Mouse (Mus musculus) heart, adult 2 months (tissue): ENCODE results near the gene Pak6. TPM values are rescaled to one million over a fixed set of nuclear protein-coding genes. Genes with fewer than 3 reads are reported as not detected.

Experiments
- DNase-seq, 2 experiments: peaks; one replicate each; pipeline ENCODE4 v3.0.0; 2021
- H3K27ac ChIP-seq: fragments of 200-600 bp; 2 replicates; pipeline ENCODE4 v1.8.1; 2022
- H3K27me3 ChIP-seq: fragments of 200-500 bp; 2 replicates; pipeline ENCODE4 v1.6.1; 2012; ENCODE audit warnings: mild to moderate bottlenecking, low read length, inconsistent platforms, mixed read lengths; ENCODE audit not compliant: control insufficient read depth, insufficient read depth
- H3K36me3 ChIP-seq: fragments of 200-500 bp; 2 replicates; pipeline ENCODE4 v1.6.1; 2012; ENCODE audit warnings: low read length, inconsistent platforms; ENCODE audit not compliant: control insufficient read depth, insufficient read depth
- H3K4me1 ChIP-seq: fragments of 200-500 bp; 2 replicates; pipeline ENCODE4 v1.6.1; 2011; ENCODE audit warnings: low read length; ENCODE audit not compliant: control insufficient read depth, insufficient read depth
- H3K4me3 ChIP-seq: fragments of 200-600 bp; 2 replicates; pipeline ENCODE4 v1.8.1; 2022
- H3K79me2 ChIP-seq: fragments of 200-500 bp; replicated peaks from 2 replicates; pipeline ENCODE4 v1.6.1; 2012; ENCODE audit warnings: mild to moderate bottlenecking, inconsistent platforms, low read length, moderate library complexity, mixed read lengths; ENCODE audit not compliant: control insufficient read depth, insufficient read depth
- H3K9ac ChIP-seq: fragments of 200-500 bp; 2 replicates; pipeline ENCODE4 v1.6.1; 2012; ENCODE audit warnings: low read depth, mild to moderate bottlenecking, control low read depth, inconsistent platforms, low read length, mixed read lengths
- CTCF ChIP-seq: fragments of 200-600 bp; IDR thresholded peaks from 2 replicates; pipeline ENCODE4 v1.8.1; 2022; ENCODE audit warnings: antibody characterized with exemption, mild to moderate bottlenecking, moderate library complexity
- EP300 ChIP-seq: fragments of 200-500 bp; IDR thresholded peaks from 2 replicates; pipeline ENCODE4 v1.6.1; 2011; ENCODE audit warnings: low read depth, low read length, control low read depth; ENCODE audit not compliant: insufficient read depth
- POLR2A ChIP-seq: fragments of 200-500 bp; IDR thresholded peaks from 2 replicates; pipeline ENCODE4 v1.6.1; 2011; ENCODE audit warnings: mild to moderate bottlenecking, low read depth, low read length, control low read depth; ENCODE audit not compliant: insufficient read depth
- WGBS: fragments of 180-500 bp; shearing (Covaris S2); methylation state at CpG from one replicate; pipeline ENCODE4 v1.1.7; 2018; 5-methylcytosine and 5-hydroxymethylcytosine counted together
- intact Hi-C: fragments of 180-260 bp; cut with DNase I; formaldehyde crosslinking; loops from one replicate; pipeline ENCODE4 v1.15.1; 2025
- polyA plus RNA-seq: library from polyadenylated mRNA; depleted of rRNA; stranded (reverse); fragments of >200 nt; gene quantifications from 2 replicates; pipeline ENCODE4 v1.2.3, GENCODE M21; 2012
- total RNA-seq, 2 experiments: library from RNA; stranded (reverse); gene quantifications; 2 replicates each; pipeline ENCODE4 v1.2.3; 2021

The Pak6 gene
- total and polyA plus RNA-seq, 3 experiments: 6.1 to 11.1 (median 8.1) TPM

DNA sequence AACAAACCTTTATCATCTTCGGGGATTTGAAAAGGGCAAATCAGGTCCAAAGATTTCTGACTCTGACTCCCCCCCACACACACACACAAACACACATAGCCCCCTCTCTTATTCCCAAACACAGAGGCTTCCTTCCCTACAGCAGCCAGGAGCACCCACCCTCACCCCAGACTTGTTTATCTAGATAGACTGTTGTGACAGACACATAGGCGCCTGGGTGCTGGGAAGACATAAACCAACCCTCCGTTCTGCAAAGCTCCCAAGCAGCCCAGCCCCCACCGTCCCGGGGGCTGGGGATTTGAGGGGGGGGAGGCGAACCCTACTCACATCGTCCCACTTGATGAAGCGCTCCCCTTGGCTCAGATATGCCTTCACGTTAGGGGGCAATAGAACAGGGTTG is 64.8 kb downstream of the Pak6 start:
- Histone ChIP-seq H3K79me2 (no peaks in the 10 kb centered on the region), H3K27me3 (no peaks in the 10 kb centered on the region), H3K27ac (no peak overlapping the region), H3K9ac (no peak overlapping the region), H3K4me3 (no peak overlapping the region), H3K4me1 (no peaks in the 10 kb centered on the region), H3K36me3 (no peaks in the 10 kb centered on the region)
- intact Hi-C loops: no loop called here
- WGBS: 40% methylated on average over 9 of the region's 9 CpGs
- no peak for DNase-seq
- TF ChIP-seq CTCF: no peak
- no peak for TF ChIP-seq EP300
- TF ChIP-seq POLR2A: no peak

DNA sequence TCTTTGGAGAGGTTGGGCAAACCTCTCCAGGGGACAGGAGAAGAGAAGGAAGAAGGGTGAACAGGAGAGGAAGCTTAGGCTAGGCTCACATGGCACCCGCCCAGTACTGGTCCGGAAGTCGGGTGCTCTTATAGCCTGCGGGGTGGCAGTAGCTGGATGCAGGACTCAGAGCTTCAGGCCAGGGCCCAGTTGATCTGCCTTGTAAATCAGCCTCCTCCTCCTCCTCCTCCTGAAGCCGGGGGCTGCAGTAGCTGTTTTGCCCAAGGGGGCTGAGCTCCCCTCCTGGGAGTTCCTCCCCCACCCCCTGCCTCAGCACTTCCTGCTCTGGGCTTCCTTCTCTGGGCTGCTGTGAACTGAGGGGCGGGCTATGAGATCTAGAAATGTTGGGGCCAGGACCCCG is 65.2 kb downstream of the Pak6 start, which contains the start of gene Plcb2:
Gene Plcb2, minus strand, starts transcription at position 102 of the 400 bp plus-strand sequence.
- Histone ChIP-seq H3K4me3 (no peak within 1 kb of the TSS), H3K9ac (no peak within 1 kb of the TSS), H3K79me2 (no peaks in the 10 kb centered on the region), H3K4me1 (no peaks in the 10 kb centered on the region), H3K27me3 (no peaks in the 10 kb centered on the region), H3K36me3 (no peaks in the 10 kb centered on the region), H3K27ac (no peak within 1 kb of the TSS)
- DNase-seq: peak; percentile 40 to 52
- intact Hi-C loops: no loop called here
- 27% methylated on average over 7 of the region's 7 CpGs for WGBS
- no peak for TF ChIP-seq CTCF
- TF ChIP-seq POLR2A: no peak
- TF ChIP-seq EP300: no peak

GRCm38 (mm10) chr2:118729194-118729593 is 66.1 kb downstream of the Pak6 start:
- H3K27ac ChIP-seq: no peak overlapping the region
- peak in 1 of 2 experiments; percentile 20 for DNase-seq
- no peak overlapping the region for H3K9ac ChIP-seq
- no peak overlapping the region for H3K4me3 ChIP-seq
- no peaks in the 10 kb centered on the region for H3K4me1 ChIP-seq
- H3K36me3 ChIP-seq: no peaks in the 10 kb centered on the region
- H3K79me2 ChIP-seq: no peaks in the 10 kb centered on the region
- intact Hi-C loops: no loop called here
- no peak for TF ChIP-seq CTCF
- no peak for TF ChIP-seq POLR2A
- TF ChIP-seq EP300: no peak
- 41% methylated on average over 4 of the region's 4 CpGs for WGBS
- H3K27me3 ChIP-seq: no peaks in the 10 kb centered on the region

DNA sequence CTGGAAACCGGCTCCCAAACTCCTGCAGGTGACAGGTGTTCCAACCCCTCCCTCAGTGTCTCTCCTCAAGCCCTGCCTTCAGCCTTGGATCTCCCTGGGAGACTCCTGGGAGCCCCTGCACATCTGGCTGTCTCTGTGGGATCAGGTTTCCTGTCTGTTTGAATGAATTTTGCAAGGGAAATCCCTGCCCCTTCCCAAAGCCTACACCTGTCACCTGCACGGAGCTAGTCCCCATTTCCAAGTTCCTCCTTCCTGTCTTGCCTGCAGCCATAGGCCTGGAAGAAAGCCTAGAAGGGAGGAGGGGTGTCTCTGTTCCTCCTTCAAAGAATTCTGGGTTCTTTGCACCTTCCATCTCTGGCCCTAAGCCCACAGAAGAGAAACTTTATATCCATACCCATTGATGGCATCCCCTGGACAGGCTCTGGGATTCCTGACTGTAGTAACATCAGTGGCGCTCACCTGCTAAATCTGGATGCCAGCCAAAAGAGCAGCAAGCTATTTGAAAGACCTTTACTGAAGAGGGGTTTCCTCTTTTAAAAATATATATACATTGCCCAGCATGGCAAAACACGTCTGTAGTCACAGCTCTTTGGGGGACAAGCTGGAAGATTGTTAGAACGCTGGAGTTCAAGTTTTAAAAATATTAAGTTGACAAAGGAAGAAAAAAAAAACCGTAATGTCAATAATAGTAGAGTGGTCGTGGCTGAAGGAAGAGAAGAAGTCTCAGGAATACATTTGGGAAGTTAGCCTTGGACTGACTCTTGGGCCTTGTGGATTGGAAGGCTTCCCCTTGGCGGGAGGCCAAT is 66.9 kb downstream of the Pak6 start:
- WGBS: 31% methylated on average over 8 of the region's 8 CpGs
- TF ChIP-seq POLR2A (no peak), EP300 (no peak), CTCF (no peak)
- Histone ChIP-seq H3K36me3 (no peaks in the 10 kb centered on the region), H3K27me3 (no peaks in the 10 kb centered on the region), H3K4me1 (no peaks in the 10 kb centered on the region), H3K9ac (no peak overlapping the region), H3K4me3 (no peak overlapping the region), H3K27ac (no peak overlapping the region), H3K79me2 (no peaks in the 10 kb centered on the region)
- DNase-seq: peak in 1 of 2 experiments; percentile 17
- intact Hi-C loops: loop anchor here (1.0 kb wide), 2 partner anchors 30 to 92 kb away; no protein-coding TSS in a partner anchor

GRCm38 (mm10) chr2:118730622-118730915 is 67.5 kb downstream of the Pak6 start:
- Histone ChIP-seq H3K36me3 (no peaks in the 10 kb centered on the region), H3K79me2 (no peaks in the 10 kb centered on the region), H3K27me3 (no peaks in the 10 kb centered on the region), H3K4me3 (no peak overlapping the region), H3K27ac (no peak overlapping the region), H3K4me1 (no peaks in the 10 kb centered on the region), H3K9ac (no peak overlapping the region)
- WGBS: 14% methylated on average over 3 of the region's 3 CpGs
- TF ChIP-seq POLR2A: no peak
- TF ChIP-seq CTCF: peak; percentile 87
- peak; percentile 88 for TF ChIP-seq EP300
- peak; percentile 78 to 79 for DNase-seq
- intact Hi-C loops: loop anchor here (1.0 kb wide), 2 partner anchors 30 to 92 kb away; no protein-coding TSS in a partner anchor

- 80% methylated on average over 5 of the region's 5 CpGs for WGBS
- peak in 1 of 2 experiments; percentile 6 for DNase-seq
- intact Hi-C loops: no loop called here
Measured at GRCm38 (mm10) chr2:118731981-118732380, 68.9 kb downstream of the Pak6 start.

More at GRCm38 (mm10) chr2:118731981-118732380, 68.9 kb downstream of the Pak6 start:
- H3K36me3 ChIP-seq: no peaks in the 10 kb centered on the region
- H3K9ac ChIP-seq: no peak overlapping the region
- TF ChIP-seq POLR2A: no peak
- TF ChIP-seq EP300: no peak
- no peak for TF ChIP-seq CTCF
- no peak overlapping the region for H3K4me3 ChIP-seq
- H3K4me1 ChIP-seq: no peaks in the 10 kb centered on the region
- H3K27me3 ChIP-seq: no peaks in the 10 kb centered on the region
- no peak overlapping the region for H3K27ac ChIP-seq
- no peaks in the 10 kb centered on the region for H3K79me2 ChIP-seq
